9 mouse cellular contexts compared by ENCODE assay signal in the genomic region with DNA sequence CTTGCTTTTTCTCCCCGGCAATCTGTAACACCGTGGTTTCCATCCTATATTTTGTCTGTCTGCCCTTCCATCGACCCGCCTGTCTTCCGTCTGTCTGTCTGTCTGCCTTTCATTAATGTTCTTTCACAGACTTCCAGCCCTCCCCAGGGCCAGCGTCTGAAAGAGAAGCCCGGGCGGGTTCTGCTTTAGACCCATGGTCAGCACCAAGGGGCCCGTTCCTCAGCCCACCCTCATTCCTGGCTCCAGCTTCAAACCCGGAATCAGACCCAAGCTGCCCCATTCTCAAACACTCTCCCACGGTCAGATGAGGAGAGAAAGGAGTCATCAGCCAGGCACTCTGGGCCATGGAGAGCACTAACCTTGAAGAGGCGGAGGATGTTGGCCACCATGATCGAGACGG. TPM values are rescaled to one million over a fixed set of nuclear protein-coding genes. Genes with fewer than 3 reads are reported as not detected.
DNase-seq lines count a peak whose midpoint lies in the region; ATAC-seq and TF ChIP-seq lines count a peak whose summit lies in the region.
"Had no signal": no experiment of that assay in that cellular context is flagged by ENCODE, and none has a peak within 500 bp of the region (broad histone marks: within the 10 kb centered on the region; RNA-seq: fewer than 3 reads in every experiment).

No protein-coding gene starts in this region.

- WGBS in cerebellum, adult 2 months, result 17% methylated on average over 14 of the region's 14 CpGs
- WGBS in forebrain, embryonic 14.5 days, result 19% methylated on average over 14 of the region's 14 CpGs
- 27% methylated on average over 14 of the region's 14 CpGs for WGBS in limb, embryonic 15.5 days

- H3K9ac ChIP-seq in CH12.LX (ENCODE audit: insufficient read depth, low read depth), result no peak overlapping the region
- peak overlapping the region; percentile 6; the same call in 1 of the 2 replicates for H3K9ac ChIP-seq in forebrain, embryonic 14.5 days (ENCODE audit: low read length)
- H3K9ac ChIP-seq in limb, embryonic 15.5 days, result no peak overlapping the region
- H3K9ac ChIP-seq: liver, embryonic 14.5 days had no signal

- in situ Hi-C loops in CH12.LX (cut with MboI; ENCODE audit: low pct_ligation_motif_present, low pct_unique_long_range_greater_than_20kb, low sequenced_read_pairs), result loop anchor here (25.0 kb wide), 1 partner anchor 465 kb away; a partner anchor contains a TSS

- no peaks in the 10 kb centered on the region for H3K36me3 ChIP-seq in CH12.LX (replicated peaks in 1 of 2; ENCODE audit: control insufficient read depth in 1 of 2, insufficient read depth in 1 of 2, low read length in 1 of 2)
- no peaks in the 10 kb centered on the region for H3K36me3 ChIP-seq in forebrain, embryonic 14.5 days (ENCODE audit: control insufficient read depth, insufficient read depth, low read length)
- no peaks in the 10 kb centered on the region for H3K36me3 ChIP-seq in limb, embryonic 15.5 days

- no peak for TF ChIP-seq RAD21 in CH12.LX (IDR thresholded peaks at IDR 0.05; ENCODE audit: low read depth, low read length)

- no peak for TF ChIP-seq EP300 in CH12.LX (IDR thresholded peaks at IDR 0.05; ENCODE audit: low read length)

- H3K4me2 ChIP-seq in CH12.LX (ENCODE audit: insufficient read depth, low read depth, poor library complexity, severe bottlenecking), result peak overlapping the region; percentile 42; the same call in 1 of the 2 replicates
- H3K4me2 ChIP-seq in forebrain, embryonic 14.5 days (ENCODE audit: low read length), result peak overlapping the region; percentile 33
- 0 out of 2 replicates have a peak overlapping the region, but pooled peaks have one; percentile 5 for H3K4me2 ChIP-seq in limb, embryonic 15.5 days

- TF ChIP-seq CTCF in cerebellum, adult 2 months (IDR thresholded peaks at IDR 0.05; ENCODE audit: borderline replicate concordance, insufficient read depth, low read depth, low read length), result no peak
- TF ChIP-seq CTCF in CH12.LX (conservative IDR thresholded peaks at IDR 0.05 in 1 of 2, IDR thresholded peaks at IDR 0.05 in 1 of 2; ENCODE audit: low read depth in 2 of 2, low read length in 2 of 2), result no peak

- no peaks in the 10 kb centered on the region for H3K27me3 ChIP-seq in cerebellum, adult 2 months (ENCODE audit: control insufficient read depth, insufficient read depth, low read length)
- H3K27me3 ChIP-seq in CH12.LX (replicated peaks), result peaks cover 27% of the 10 kb centered on the region
- no peaks in the 10 kb centered on the region for H3K27me3 ChIP-seq in forebrain, embryonic 14.5 days (replicated peaks; ENCODE audit: control insufficient read depth, insufficient read depth, low read length)
- peaks cover 39% of the 10 kb centered on the region for H3K27me3 ChIP-seq in limb, embryonic 15.5 days

- no peak for ATAC-seq in forebrain, embryonic 14.5 days
- no peak for ATAC-seq in limb, embryonic 15.5 days (ENCODE audit: insufficient number of reproducible peaks, low FRiP score, low TSS enrichment, low read depth)

- H3K4me1 ChIP-seq in cerebellum, adult 2 months (ENCODE audit: control insufficient read depth, insufficient read depth, low read length), result peaks cover 72% of the 10 kb centered on the region
- peaks cover 9 to 52% of the 10 kb centered on the region in 2 experiments for H3K4me1 ChIP-seq in CH12.LX (ENCODE audit: control insufficient read depth in 1 of 2, insufficient read depth in 2 of 2)
- peaks cover 28% of the 10 kb centered on the region for H3K4me1 ChIP-seq in forebrain, embryonic 14.5 days (ENCODE audit: control insufficient read depth, insufficient read depth, low read length)
- peaks cover 28% of the 10 kb centered on the region for H3K4me1 ChIP-seq in limb, embryonic 15.5 days

- no peak for TF ChIP-seq POLR2A in cerebellum, adult 2 months (IDR thresholded peaks at IDR 0.05; ENCODE audit: borderline replicate concordance, insufficient read depth, low read length)
- no peak for TF ChIP-seq POLR2A in CH12.LX (IDR thresholded peaks at IDR 0.05; ENCODE audit: low read depth, low read length)

- peaks cover 5% of the 10 kb centered on the region for H3K9me3 ChIP-seq in CH12.LX (replicated peaks; ENCODE audit: low read length)
- H3K9me3 ChIP-seq in forebrain, embryonic 14.5 days (replicated peaks; ENCODE audit: control insufficient read depth, low read length), result no peaks in the 10 kb centered on the region
- no peaks in the 10 kb centered on the region for H3K9me3 ChIP-seq in limb, embryonic 15.5 days

- peak in 1 of 2 experiments; percentile 61 for DNase-seq in cerebellum, adult 2 months
- DNase-seq in cerebellum, adult 9-11 months, result no peak
- no peak for DNase-seq in CH12.LX (ENCODE audit: extremely low read depth)
- DNase-seq in forebrain, embryonic 14.5 days (ENCODE audit: low spot score), result no peak
- DNase-seq in yolk sac, embryonic 10.5 days (ENCODE audit: low spot score), result no peak
- DNase-seq in layer of hippocampus, adult 18-20 months (ENCODE audit: low spot score in 2 of 2), result no peak
- no peak for DNase-seq in thymus, postnatal 0 days (ENCODE audit: low spot score)

- H3K27ac ChIP-seq in cerebellum, adult 2 months (ENCODE audit: insufficient read depth, low read length), result peak overlapping the region; percentile 98
- H3K27ac ChIP-seq in CH12.LX (ENCODE audit: insufficient read depth, low read depth), result no peak overlapping the region
- peak overlapping the region; percentile 84 for H3K27ac ChIP-seq in forebrain, embryonic 14.5 days (ENCODE audit: low read depth, low read length)
- H3K27ac ChIP-seq in limb, embryonic 15.5 days, result no peak overlapping the region
- H3K27ac ChIP-seq: liver, embryonic 14.5 days had no signal

- peak overlapping the region; percentile 44 for H3K4me3 ChIP-seq in cerebellum, adult 2 months (replicated peaks; ENCODE audit: insufficient read depth, low read depth, low read length)
- no peak overlapping the region for H3K4me3 ChIP-seq in CH12.LX (replicated peaks in 1 of 3; ENCODE audit: low read depth in 2 of 3, low read length in 2 of 3, poor library complexity in 1 of 3)
- no peak overlapping the region for H3K4me3 ChIP-seq in forebrain, embryonic 14.5 days (ENCODE audit: low read depth, low read length)
- H3K4me3 ChIP-seq in limb, embryonic 15.5 days, result no peak overlapping the region

- H3K79me2 ChIP-seq in CH12.LX (replicated peaks; ENCODE audit: control insufficient read depth, extremely low read depth, insufficient read depth, poor library complexity, severe bottlenecking), result no peaks in the 10 kb centered on the region

- dilution Hi-C loops in CH12.LX (cut with MboI; ENCODE audit: extremely low pct_ligation_motif_present, extremely low pct_unique_long_range_greater_than_20kb, low sequenced_read_pairs), result no loop called here

TF ChIP-seq in CH12.LX, 34 proteins besides CTCF, POLR2A, EP300 and RAD21:
- no peak for TF ChIP-seq RCOR1 (conservative IDR thresholded peaks at IDR 0.05; ENCODE audit: low read depth, low read length)

RNA-seq across cellular contexts. Expression of a gene that starts 18.9 kb away (rescaled TPM):
- polyA plus RNA-seq in cerebellum, adult 2 months (2012; rRNA removed), result 310 and 403 TPM in 2 replicates
- total RNA-seq in CH12.LX (2012; rRNA removed) (not detected in 2 replicates), CH12.LX (2014; rRNA removed) (not detected in 2 replicates)
- not detected in 2 replicates for polyA plus RNA-seq in CH12.LX (2012; ENCODE audit: insufficient read length, low read depth)
- 2.0 and 2.4 TPM in 2 replicates for polyA plus RNA-seq in forebrain, embryonic 14.5 days (2014; fragmentation: Nextera tagmentation; extraction: Ambion mirVana)
- 0.54 and 0.55 TPM in 2 replicates for polyA plus RNA-seq in limb, embryonic 15.5 days (2015; fragmentation: Nextera tagmentation; extraction: Ambion mirVana)
- total RNA-seq in layer of hippocampus, adult 18-20 months (2021), result 10 to 100 TPM in 1 of 2 experiments, 1 to 10 TPM in 1; 9.2 to 12.8 TPM
- polyA plus RNA-seq in thymus, postnatal 0 days (2015; fragmentation: Nextera tagmentation; extraction: Ambion mirVana), result 0.69 and 0.78 TPM in 2 replicates

RNA-seq across cellular contexts. Expression of a gene that starts 54.0 kb away (rescaled TPM):
- polyA plus RNA-seq in cerebellum, adult 2 months (2012; rRNA removed), result 124 and 133 TPM in 2 replicates
- total RNA-seq in CH12.LX (2012; rRNA removed), result 88.7 and 117 TPM in 2 replicates
- 42.8 and 43.8 TPM in 2 replicates for total RNA-seq in CH12.LX (2014; rRNA removed)
- 83.7 and 125 TPM in 2 replicates for polyA plus RNA-seq in CH12.LX (2012; ENCODE audit: insufficient read length, low read depth)
- 132 TPM in 2 replicates for polyA plus RNA-seq in forebrain, embryonic 14.5 days (2014; fragmentation: Nextera tagmentation; extraction: Ambion mirVana)
- 161 and 167 TPM in 2 replicates for polyA plus RNA-seq in limb, embryonic 15.5 days (2015; fragmentation: Nextera tagmentation; extraction: Ambion mirVana)
- 10 to 100 TPM; 42.1 to 44.6 TPM for total RNA-seq in layer of hippocampus, adult 18-20 months (2021)
- 356 and 471 TPM in 2 replicates for polyA plus RNA-seq in thymus, postnatal 0 days (2015; fragmentation: Nextera tagmentation; extraction: Ambion mirVana)

Comparison
In these comparisons a context has a peak if more than half of its experiments do, and no peak if none do; other contexts are left out.
1. H3K27ac ChIP-seq: peak in cerebellum, adult 2 months (single experiment) and forebrain, embryonic 14.5 days (single experiment); none in CH12.LX (single experiment) and limb, embryonic 15.5 days (single experiment).
2. RNA of a gene that starts 18.9 kb away (polyA plus RNA-seq): 310 to 403 TPM in cerebellum, adult 2 months; 2.0 to 2.4 TPM in forebrain, embryonic 14.5 days, 0.69 to 0.78 TPM in thymus, postnatal 0 days, 0.54 to 0.55 TPM in limb, embryonic 15.5 days and not detected in CH12.LX; every median in the first group is over 10 times any median in the second.
3. Peak in every context shown above with its lines, with median percentiles within 50 percentile points of each other: H3K4me2 ChIP-seq.